ENCODE assay signal across 1 mouse cellular context in the genomic region with DNA sequence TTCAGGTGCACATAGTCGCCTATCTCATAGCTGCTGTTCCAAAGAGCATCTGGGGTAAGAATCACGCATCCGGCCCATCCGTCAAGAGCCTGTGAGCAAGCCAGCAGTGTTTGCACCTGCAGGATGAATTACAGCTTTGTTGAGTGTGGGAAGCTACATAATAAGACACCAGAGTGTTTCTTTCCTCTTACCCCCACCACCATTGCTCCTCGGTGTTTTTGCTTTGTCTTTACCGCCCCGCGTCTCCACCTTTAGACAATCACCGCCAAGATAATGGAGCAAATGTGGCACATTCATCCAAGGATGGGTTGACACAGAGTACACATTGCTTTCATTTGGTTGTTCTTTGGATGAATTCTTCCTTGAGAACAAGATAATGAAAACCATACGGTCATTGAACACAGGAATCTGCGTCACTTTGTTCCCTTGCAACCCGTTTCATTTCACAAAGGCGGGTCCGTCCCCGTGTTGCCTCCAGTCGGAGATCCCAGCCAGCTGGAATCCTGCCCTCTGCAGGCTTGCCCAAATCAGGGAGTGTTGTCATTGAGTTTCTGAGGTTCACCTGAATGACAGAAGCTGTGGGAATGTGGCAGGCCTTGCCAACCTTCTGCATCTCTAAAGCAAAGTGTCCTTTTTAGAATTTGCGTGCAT.
A peak's percentile ranks its signal among the peaks of the same experiment; 100 is the strongest.
TF ChIP-seq lines count a peak whose summit lies in the region.

No protein-coding gene starts in this region.

TF ChIP-seq in ES-E14, 5 proteins besides CTCF, POLR2A, EP300 and RAD21:
- TF ChIP-seq HCFC1 (IDR thresholded peaks at IDR 0.05; ENCODE audit: borderline replicate concordance, insufficient read depth, low read length), result no peak
- 0 out of 2 replicates have a peak, but pooled peaks have one; percentile 6 for TF ChIP-seq MAFK (IDR thresholded peaks at IDR 0.05; ENCODE audit: insufficient read depth, low read depth, low read length)
TF ChIP-seq in ES-E14: peak in this region for 1.
